13 mouse cellular contexts compared by ENCODE assay signal in the genomic region with DNA sequence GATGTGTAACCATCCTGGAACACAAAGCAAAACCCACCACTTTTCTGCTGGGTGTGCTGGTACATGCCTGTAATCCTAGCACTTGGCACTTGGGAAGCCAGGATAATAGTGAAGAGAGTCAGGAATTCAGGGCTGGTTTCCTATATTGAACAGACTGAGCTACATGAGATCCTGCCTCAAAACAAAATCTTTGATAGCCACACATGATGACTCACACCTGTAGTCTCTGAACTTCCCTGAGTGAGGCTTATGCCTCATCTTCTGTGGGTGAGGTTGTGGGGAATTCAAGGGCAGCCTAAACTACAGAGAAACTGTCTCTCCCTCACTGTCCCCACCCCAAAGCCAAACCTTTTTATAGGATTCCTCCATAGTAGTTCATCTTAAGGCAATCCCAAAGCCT.
"Had no signal": no experiment of that assay in that cellular context is flagged by ENCODE, and none has a peak within 500 bp of the region (broad histone marks: within the 10 kb centered on the region; RNA-seq: fewer than 3 reads in every experiment).

No protein-coding gene starts in this region.

- H3K36me3 ChIP-seq: limb, embryonic 12.5 days; midbrain, embryonic 13.5 days had no signal

- ATAC-seq: lung, postnatal 0 days; midbrain, embryonic 13.5 days had no signal

- H3K27ac ChIP-seq: kidney, postnatal 0 days; limb, embryonic 12.5 days; midbrain, embryonic 13.5 days had no signal

- H3K4me2 ChIP-seq: limb, embryonic 12.5 days; midbrain, embryonic 13.5 days had no signal

- H3K9me3 ChIP-seq: limb, embryonic 12.5 days; midbrain, embryonic 13.5 days had no signal

- H3K4me3 ChIP-seq: limb, embryonic 12.5 days; midbrain, embryonic 13.5 days had no signal

- H3K9ac ChIP-seq: limb, embryonic 12.5 days; midbrain, embryonic 13.5 days had no signal

- DNase-seq: kidney, adult 11 months; kidney, adult 9 months; kidney, postnatal 36 days; layer of hippocampus, adult 9-11 months; lung, adult 2 months; lung, postnatal 36 days; right cerebral cortex, adult 18-20 months; spleen, adult 18-20 months; thymus, postnatal 36 days had no signal

- H3K27me3 ChIP-seq: limb, embryonic 12.5 days; midbrain, embryonic 13.5 days had no signal
